Mouse (Mus musculus) Muller cell, postnatal 12 days (primary cell): ENCODE data around the gene Synj1.
A peak's percentile ranks its signal among the peaks of the same experiment; 100 is the strongest.

Experiments used
- DNase-seq: peaks from one replicate; pipeline ENCODE4 v3.0.0-alpha.2; 2015; ENCODE audit errors: inconsistent ontology term

Gene Synj1

DNA sequence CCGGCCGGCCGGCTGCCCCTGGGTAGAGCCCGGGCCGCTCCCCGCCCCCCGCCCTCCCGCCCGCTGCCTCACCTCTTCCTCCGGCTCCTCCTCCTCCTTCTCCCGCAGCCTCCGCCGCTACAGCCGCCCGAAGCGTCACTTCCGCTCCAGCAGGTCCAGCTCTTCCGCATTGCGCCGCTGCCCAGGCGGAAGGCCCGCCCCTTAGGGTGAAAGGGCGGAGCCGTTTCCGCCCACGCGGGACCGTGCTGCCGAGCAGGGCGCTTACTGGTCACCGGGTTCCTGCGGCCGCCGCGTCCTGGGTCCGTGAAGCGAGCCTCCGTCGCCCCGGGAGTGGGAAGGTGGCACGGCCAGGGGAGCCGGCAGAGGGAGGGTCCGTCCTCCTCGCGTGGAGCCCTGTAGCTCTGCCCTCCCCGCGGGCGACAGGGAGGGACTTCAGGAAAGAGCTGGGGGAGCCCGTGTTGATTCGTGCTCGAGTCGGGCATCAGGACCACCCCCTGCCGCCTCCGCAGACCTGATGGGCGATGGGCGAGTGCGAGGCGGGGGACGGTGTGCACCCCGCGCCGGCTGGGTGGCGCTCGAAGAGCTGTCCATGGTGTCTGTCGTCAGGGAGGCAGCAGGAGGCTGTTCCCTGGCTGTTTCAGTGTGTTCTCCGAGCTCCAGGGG is at the start of gene Synj1:
Gene Synj1 (minus strand): TSS at position 288 of the 663 bp plus-strand sequence.
- DNase-seq: peak; percentile 97

DNA sequence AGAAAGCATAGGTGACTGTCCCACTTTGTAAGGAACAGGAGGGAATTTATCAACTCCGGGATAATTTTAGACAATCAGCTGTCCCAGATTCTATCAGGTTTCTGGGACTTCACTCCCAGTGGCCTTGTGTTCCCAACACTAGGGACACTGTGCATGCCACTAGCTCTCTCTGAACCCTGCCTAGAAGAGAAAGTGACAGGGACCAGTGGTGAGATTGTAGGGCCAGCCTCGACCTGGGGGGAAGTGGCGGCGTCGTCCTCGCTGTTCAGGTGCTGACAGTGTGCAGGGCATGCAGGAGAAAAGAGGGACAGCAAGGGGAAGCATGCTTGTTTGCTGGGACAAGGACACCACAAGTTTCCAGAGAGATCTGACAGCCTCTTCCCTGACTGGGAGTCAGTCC is 46.6 kb upstream of the Synj1 start:
- no peak for DNase-seq

DNA sequence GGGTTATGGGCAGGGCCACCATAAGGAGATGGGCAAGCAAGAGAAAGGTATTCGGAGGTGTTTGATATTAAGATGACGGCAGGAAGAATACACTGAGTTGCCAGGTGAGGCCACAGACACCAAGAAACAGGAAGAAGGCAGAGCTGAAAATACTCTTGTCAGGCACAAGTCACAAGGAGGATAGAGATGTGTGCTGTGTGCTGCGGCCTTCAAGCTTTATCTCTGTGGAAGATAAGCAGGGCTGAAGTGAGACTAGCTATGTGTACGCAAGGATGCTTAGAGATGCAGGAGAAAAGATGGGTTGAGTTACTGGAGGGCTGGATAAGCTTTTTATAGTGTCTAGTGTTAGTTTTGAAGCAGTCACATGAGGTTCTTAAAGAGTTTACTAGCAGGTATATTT is 46.2 kb upstream of the Synj1 start:
- DNase-seq: no peak

DNA sequence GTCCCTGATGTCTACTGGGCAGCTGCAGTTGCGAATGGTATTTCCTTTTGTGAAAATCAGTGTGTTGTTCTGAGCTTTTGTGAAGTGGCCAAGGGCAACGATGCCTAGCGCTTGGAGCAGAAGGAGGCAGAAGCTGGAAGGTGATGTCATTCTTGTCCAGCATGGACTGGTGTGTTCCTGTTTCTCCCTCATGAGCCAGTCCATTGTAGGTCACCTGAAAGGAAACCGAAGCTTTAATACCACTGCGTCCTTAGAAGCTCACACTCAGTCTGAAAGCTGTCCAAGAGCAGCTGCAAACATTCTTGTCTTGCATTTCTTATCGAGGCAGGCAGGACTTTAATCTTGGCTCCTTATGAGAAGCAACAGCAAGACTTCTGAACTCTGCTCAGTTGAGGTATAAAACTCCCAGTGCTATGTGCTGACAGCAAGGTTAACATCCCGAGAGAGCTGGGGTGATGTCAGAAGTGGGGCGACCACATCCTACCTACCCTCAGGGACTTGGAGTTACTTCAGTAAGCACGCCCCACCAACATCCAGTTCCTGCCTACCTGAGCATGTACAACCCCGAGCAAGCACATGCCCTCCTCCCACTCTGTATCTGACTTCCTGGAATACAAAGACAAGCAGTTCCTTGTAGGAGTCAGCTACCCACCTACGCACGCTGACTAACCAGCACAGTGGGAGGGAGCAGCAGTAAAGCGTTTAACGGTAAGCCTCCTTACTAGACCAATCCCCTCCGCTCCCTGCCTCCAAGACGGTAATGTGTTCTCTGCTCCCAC is 45.1 kb upstream of the Synj1 start:
- DNase-seq: peak; percentile 34

DNA sequence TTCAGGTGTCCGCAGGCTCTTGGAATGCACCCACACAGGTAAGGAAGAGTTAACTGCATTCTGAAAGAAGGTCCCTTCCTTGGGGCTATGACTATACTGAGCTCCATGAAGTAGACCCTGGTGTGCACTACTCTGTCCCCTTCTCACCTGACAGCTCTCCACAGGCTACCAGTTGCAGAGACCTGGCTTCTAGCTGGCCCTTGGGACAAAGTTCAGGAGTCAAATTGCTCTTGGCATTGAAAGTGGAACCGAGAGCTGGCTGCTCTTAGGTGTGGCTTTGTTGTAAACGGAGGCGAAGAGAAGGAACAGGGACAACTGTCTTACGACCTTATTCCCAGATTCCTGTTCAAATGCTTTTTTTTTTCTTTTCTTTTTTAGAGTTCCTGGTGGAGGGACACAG is 44.0 kb upstream of the Synj1 start:
- DNase-seq: no peak

DNA sequence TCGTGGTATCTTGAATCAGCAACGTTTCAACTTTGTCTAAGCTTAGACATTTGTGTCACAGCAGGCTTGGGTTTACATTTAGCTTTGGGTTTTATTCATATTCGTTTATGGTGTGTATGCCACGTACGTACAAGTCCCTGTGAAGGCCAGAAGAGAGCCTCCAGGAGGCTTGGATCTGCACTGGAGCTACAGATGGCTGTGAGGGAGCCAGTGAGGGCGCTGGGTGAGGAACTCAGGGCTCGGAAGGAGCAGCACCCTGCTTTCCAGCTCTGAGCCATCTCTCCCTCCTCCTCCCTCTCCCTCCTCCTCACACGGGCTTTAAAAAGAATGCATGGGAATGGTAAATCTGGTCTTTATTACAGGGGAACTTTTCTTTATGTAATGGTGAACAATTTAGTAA is 42.5 kb upstream of the Synj1 start:
- no peak for DNase-seq

DNA sequence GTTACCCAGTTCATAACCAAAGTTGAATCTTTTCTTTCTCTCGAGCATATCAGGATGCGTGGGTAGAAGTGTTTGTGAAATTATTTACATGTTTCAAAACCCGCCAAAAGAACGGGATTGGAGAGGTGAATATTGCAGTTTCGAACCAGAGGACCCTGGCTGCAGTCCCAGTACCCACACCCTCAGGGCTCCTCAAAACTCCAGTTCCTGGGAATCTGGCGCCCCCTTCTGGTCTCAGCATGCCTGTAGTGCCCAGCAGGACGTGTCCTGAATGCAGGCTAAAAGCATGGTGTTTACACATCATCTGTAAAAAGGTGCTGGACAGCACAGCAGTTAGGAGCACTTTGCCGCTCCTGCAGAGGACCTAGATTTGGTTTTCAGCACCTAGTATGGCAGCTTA is 34.4 kb upstream of the Synj1 start:
- peak; percentile 20 for DNase-seq

DNA sequence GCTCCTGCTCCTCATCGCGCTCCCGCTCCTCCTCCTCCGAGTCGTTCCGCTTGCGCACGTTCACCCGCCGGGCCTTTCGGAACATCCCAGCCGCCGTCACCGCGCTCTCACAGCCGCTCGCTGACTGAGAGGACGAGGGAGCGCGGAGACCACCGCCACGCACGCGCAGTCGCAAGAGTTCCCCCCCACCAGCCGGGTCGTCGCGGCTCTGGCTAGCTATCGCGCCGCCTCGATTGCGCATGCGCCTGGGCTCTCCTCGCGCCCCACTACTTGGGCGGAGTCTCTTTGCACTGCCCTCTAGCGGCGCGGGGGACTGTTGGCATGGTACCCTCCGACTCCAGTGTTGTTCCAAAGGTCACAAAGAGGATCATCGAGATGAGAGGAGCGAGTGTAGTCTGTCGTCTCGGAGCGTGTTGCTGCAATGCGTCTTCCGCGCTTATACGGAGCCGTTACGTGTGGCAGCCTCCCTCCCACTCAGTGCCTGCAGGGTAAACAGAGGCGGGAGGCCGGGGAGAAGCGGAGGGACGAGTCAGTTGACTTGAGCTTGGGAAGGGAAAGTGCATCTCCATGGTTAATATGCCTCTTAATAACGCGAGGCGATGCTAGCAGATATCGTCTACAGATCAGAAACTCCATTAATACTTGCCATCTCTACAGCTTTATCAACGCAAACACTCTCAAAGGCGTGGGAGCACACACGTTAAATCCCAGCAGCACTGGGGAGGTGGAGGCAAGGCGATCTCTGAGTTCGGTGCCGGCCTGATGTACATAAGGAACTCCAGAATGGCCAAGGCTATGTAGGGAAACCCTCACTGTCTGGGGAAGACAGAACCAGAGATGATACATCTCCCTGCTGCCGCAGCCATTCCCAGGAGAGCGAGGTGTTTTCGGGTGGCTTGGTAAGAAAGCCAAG is 33.4 kb upstream of the Synj1 start, which contains the start of gene Paxbp1:
Gene Paxbp1 (minus strand): TSS at position 274 of the 913 bp plus-strand sequence.
- peak; percentile 98 for DNase-seq

DNA sequence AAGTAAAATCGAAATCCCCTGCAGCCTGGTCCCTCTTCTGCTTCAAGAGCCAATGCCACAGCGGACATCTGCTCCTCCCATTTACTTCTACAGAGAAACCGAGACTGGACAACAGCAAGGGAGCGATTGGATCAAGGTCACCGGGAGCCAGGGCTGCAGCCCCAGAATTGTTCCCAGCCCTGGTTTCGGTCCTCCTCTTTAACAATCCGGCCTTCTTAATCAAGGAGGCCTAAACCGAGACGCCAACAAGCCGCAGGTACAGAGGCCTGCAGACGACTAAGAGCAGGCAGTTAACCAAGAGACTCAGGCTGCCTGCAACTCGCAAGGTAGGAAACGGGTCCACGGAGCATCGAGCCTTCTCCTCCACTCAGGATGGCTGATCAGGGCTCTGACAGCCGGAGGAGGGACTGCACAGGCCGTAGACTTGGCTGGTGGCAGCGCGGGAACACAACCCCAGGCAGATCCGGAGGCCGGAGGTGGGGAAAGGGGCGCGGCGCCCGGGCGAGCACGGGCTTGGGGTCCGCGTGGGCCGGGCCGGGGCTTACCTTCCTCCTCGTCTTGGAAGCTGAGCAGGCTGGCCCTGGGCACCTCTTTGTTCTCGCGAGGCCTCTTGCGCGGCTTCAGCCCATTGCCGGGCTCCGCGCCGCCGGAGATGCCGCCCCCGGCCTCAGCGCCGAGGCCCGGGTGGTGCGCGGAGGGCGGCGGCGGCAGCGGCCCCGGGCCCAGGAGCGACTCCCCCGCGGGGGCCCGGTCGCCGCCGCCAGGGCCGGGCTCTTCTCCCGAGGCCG is 32.5 kb upstream of the Synj1 start:
- DNase-seq: peak; percentile 79

DNA sequence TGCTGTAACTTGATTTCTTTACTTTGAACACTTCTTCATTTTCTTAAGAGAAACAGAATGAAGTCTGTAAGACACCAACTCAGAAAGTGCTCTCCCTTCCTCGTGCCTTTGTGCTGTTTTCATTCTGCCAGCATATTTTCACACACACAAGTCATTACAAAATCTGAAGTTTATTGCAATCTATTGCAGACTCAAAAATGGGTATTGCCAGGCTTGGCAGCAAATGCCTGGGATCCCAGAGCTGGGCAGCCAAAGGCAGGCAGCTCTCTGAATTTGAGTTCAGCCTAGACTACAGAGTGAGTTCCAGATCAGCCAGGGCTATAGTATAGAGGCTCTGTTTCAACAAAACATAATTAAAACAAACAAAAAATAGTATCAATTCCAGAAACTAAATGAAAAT is 31.5 kb upstream of the Synj1 start:
- no peak for DNase-seq

DNA sequence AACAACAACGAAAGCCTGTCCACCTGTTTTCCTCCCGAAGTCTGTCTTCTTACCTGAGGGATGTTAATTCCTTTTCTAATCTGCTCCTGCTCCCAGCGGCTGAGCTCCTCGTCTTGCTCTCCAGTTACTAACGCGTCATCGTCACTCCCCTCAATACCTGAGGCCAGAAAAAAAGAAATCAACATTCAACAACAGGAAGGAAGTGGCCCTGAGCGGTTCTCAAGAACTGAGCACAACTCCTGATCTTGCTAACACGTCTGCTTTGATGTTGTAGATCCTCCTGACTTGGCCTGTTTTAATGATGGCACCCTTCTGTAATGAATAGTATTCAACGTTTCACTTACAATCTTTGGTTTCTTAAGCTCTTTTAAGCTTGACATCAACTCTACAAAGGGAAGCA is 24.8 kb upstream of the Synj1 start:
- DNase-seq: no peak

DNA sequence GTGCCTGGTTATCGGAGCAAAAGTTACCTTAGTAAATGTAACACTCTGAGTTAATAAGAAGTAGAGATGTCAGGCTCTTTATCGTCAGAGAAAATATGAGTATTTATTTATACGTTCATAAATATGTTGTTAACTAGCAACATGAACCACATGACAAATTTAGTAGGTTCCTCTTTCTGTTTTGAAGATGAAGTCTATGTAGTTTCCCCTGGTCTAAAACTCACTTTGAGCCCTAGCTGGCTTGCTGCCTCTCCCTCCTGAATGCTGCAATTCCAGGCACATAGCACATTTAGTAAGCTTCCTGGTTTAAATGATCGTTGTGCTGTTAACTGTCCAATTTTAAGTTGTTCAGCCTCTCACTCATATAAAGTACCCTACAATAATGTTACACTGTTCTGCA is 19.6 kb upstream of the Synj1 start:
- DNase-seq: no peak

DNA sequence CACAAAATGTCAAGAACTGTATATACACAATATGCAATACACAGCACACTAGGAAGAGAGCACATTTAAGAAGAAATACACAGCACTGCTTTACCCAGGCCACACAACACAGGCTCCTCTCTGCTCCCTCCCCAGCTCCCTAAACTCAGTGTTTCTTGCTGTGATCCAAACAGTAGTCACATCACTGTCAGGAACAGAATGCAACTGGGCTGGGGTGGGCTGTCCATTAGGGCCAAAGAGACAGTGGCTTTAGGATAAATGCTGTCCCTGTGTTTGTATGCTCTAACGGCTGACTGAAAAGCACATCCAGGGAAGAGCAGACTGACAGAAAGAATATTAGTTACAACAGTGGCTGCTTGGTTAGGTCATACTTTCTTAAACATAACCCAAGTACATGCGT is 18.8 kb upstream of the Synj1 start:
- DNase-seq: no peak

DNA sequence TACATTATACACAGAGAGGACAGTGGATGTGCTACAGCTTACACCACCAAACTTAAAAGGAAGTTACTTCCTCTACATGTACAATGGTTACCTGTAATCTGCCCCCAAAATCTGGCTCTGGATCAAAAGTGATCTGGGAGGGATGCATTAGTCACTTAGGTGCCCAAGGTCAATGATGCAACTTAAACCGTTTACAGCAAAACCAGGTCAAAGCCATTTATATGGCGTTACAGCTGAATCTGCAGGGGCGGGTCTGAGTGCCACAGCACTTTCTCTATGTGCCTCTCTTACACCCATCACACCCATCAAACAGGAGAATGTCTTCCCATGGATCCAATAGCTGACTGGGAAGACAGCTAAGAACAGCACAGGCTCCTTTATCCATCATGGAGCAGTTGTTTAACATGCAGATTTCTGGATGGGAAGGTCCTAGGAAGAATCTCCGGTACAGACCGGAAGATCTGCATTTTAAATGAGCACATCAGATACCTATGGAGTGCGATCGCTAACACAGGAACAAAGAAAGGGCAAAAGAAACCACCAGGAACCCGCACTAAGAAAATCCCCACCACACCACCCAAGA is 18.1 kb upstream of the Synj1 start:
- DNase-seq: no peak

DNA sequence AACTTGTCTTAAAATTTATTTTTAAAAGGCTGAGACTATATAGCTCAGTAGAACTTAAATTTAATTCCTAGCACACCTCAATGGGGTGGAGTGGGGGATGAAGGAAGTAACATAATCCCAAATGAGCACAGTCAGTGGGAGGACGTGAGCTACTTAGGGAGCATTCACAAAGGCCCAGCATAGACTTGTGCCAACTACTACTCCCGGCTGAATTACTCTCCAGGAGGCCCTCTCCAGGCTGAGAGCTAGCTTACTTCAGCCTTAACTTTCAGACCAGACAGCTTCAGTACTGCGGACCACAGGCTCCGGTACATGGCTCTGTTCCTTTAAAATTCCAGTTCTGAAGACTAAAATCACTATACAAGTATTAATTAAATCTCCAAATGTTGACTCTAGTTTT is 15.2 kb upstream of the Synj1 start:
- DNase-seq: no peak

DNA sequence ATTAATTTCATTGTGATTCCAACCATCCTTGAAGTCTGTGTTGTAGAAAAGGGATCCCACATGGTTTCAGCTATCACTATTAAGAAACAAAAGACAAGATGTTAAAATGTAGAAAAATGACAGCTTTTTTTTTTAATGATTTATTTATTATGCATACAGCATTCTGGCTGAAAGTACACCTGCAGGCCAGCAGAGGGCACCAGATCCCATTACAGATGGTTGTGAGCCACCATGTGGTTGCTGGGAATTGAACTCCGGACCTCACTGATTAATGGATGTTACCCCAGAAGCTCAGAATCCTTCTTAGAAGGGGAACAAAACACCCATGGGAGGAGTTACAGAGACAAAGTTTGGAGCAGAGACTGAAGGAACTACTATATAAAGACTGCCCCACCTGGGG is 12.3 kb upstream of the Synj1 start:
- no peak for DNase-seq

DNA sequence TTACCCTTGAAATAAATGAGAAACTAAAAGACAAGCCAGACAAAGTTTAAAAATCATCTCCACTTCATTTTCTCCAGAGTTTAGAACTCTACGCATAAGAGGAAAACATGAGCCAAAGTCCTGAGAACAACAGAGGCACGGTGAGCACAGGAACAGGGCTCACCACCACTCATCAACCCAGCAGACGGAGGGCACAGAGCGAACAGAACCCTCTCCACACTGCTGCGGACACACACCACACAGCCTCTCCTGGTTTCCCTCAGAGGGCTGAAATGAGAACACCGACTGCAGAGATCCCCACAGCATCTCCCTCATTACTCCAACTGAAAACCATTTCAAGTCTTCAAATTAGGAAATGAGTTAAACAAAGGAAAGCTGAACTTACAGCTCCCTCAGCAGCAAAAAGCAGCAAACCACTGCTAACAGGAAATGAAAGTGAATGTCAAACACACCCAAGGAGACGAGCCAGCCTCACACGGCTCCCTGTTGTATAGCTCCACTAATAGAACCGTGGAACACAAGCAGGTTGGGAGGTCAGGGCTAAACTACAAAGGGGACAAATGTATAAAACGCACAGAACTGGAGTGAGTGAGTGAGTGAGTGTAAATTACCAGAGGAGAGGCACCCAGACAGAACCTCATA is 9.9 kb upstream of the Synj1 start:
- no peak for DNase-seq

DNA sequence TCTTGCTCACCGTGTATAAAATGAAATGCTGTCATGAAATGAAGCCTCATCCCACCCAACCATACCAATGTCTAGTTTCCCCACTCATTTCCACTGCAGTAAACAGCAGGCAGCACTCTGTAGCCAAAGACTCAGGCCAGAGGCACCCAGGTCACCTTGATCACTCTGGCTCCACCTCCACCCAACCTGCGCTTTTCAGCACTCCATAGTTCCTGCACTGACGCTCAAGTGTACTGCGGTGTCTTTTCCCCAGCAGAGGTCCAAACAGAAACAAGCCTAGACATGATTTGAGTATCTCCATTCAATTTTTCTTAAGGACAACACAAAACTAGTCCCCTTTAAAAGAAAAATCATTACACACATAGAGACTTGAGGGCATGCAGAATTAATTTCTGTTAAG is 8.4 kb upstream of the Synj1 start:
- no peak for DNase-seq

DNA sequence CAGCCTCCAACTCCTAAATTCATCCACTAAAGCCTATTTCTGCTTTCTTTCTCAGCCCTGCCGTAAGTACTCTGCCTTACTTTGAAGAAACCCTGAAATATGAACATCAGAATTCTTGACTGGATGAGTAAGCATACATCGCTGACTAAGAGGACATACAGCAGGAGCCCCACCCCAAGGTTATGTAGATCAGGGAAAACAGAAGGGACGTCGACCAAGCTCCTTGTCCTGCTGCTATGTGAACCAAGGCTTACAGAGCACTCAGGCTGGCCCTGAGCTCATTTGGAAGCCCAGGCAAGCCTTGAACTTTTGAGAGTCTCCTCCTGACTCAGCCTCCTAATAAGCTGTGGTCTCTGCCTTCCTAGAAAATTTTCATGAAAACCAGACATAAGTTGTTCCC is 4.7 kb upstream of the Synj1 start:
- DNase-seq: no peak

DNA sequence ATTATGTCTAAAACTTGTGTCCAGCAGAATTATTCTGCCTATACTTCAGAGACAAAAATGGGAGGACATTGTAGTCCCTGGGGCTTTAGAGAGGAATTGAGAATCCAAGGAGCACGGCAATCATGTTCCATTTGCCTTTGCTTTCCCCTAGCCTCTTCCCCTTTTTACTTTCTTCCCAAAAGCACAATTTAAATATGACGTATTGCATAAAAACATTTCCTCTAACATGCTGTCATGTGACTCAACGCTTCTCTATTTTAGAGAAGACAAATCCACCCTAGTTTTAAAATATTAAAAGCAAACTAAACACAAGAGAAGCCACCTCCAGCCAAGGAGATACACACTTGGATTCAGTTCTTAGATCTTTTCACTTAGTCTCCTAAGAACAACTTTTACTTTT is 739 bp upstream of the Synj1 start:
- peak; percentile 5 for DNase-seq

DNA sequence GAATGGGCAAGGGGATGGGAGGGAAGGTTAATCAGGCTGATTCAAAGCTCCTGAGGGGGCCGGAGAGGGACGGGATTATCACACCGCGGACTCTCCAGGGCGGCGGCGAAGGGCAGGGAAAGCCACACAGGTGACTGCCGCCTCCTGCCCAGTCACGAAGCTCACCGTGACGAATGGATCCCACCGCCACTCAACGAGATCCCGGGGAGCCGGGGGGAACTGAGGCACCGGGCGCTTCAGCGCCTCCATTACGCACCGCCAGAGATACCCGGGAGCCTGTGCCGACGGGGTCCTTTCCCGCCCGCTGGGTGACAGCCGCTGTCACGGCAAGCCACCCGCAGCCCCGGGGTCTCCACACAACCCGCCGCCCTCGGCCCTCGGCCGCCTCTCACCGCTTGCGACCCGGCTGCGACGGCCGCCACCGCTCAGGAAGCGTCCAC is 507 bp downstream of the Synj1 start:
- no peak for DNase-seq
